Mouse (Mus musculus): ENCODE measurements around the gene Rps17.

DNA sequence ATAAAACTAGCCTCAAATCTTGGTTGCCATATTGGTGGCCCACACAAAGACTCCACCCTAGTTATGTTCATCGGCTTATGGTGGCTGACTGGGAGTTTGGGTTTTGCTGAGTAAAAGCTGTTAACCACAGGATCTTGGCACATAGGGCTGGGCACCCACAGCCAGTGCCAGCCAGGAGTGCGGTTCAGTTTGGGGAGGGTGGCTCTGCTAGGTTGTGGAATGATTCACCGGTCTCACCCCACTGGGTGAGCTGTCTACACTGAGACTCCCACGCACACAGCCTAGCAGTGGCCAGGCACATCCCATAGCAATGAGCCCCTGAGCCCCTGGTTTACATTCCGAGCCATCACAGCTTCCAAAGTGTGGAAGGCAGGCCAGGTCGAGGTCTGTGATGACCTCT is 25.3 kb downstream of the Rps17 start:
- TF ChIP-seq USF1 (IDR thresholded peaks at IDR 0.05; ENCODE audit: low read depth) (no peak), MYOG (IDR thresholded peaks at IDR 0.05; ENCODE audit: control insufficient read depth, extremely low read depth, insufficient read length) (no peak), CTCF (IDR thresholded peaks at IDR 0.05; ENCODE audit: control insufficient read depth, insufficient read depth, insufficient read length) (no peak), FOSL1 (IDR thresholded peaks at IDR 0.05; ENCODE audit: insufficient read depth, low read length, poor library complexity, severe bottlenecking) (no peak), MAX (IDR thresholded peaks at IDR 0.05) (no peak), MYOD1 (IDR thresholded peaks at IDR 0.05; ENCODE audit: control insufficient read depth, insufficient read length, low read depth) (no peak)

Data from C2C12 (cell line).